Mouse (Mus musculus): ENCODE results near the gene Gm20737.
"Not testable (repeated sequence)": the region's sequence is repeated elsewhere in the genome, so short reads cannot be mapped to it uniquely, and the experiment has no call there.

Gene Gm20737

GRCm38 (mm10) chrY:10535942-10536341 lies at the start of gene Gm20737:
Gene Gm20737, minus strand, starts transcription at chrY:10536042.
- not testable (repeated sequence) for DNase-seq (ENCODE audit: low spot score)

GRCm38 (mm10) chrY:10553153-10553552 lies 17.3 kb upstream of the Gm20737 start, which contains the start of gene Gm21775:
Gene Gm21775, plus strand, starts transcription at chrY:10553453.
- DNase-seq (ENCODE audit: low spot score), result not testable (repeated sequence)
